Mouse (Mus musculus) cerebellum, postnatal 25 days (tissue): Measurements from ENCODE around the gene A530084C06Rik.

Experiments
- DNase-seq, 2 experiments: peaks; one replicate each; pipeline ENCODE4 v3.0.0; 2021; ENCODE audit warnings: mixed read lengths in 2 of 2

A530084C06Rik gene

DNA sequence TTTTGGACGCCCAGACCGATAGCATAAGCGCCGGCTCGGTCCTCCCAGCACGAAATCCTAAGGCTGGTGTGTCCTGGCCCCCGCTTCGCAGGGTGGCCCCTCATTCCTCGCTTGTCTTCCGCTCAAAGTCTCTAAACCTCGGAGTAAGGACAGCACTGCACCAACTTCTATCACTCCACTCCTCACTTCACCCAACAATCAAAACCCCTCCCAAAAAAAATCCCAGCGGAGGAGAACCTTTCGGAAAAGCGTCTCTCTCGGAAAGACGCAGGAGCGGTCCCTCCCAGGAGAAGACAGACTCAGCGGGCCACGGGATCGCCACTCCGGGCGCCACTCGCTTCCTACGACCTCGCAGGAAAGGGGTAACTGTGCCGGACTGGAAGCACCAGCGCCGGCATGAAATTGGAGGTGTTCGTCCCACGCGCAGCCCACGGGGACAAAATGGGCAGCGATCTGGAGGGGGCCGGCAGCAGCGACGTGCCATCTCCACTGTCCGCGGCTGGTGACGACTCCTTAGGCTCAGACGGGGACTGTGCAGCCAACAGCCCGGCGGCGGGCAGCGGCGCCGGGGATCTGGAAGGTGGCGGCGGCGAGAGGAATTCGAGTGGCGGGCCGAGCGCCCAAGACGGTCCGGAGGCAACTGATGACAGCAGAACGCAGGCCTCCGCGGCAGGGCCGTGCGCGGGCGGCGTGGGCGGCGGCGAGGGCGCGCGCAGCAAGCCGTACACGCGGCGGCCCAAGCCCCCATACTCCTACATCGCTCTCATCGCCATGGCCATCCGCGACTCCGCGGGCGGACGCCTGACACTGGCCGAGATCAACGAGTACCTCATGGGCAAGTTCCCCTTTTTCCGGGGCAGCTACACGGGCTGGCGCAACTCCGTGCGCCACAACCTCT, at the start of gene A530084C06Rik:
A530084C06Rik (minus strand) TSS at position 813 of the 898 bp plus-strand sequence.
- peak; percentile 42 to 44 for DNase-seq

GRCm38 (mm10) chr13:31603964-31604363, 44.8 kb upstream of the A530084C06Rik start:
- no peak for DNase-seq

GRCm38 (mm10) chr13:31599576-31599975, 40.4 kb upstream of the A530084C06Rik start:
- DNase-seq: no peak

DNA sequence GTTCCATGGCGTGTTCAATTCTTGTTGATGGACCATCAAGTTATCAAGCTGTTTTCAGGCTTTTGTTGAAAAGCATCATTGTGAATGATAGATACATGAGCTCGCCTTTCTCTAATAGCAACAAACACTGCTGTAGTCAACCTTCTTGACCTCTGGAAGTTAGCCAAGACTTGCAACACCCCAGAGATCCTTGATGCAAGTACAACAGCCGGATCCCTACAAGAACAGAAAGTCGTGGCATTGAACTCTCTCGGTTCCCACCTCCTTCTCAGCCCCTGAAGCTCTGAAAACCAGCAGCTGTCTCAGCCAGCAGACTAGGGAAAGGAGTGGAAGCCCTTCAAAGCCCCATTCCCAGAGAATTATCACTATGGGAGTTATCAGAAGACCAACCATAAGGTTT, 28.2 kb upstream of the A530084C06Rik start:
- no peak for DNase-seq

DNA sequence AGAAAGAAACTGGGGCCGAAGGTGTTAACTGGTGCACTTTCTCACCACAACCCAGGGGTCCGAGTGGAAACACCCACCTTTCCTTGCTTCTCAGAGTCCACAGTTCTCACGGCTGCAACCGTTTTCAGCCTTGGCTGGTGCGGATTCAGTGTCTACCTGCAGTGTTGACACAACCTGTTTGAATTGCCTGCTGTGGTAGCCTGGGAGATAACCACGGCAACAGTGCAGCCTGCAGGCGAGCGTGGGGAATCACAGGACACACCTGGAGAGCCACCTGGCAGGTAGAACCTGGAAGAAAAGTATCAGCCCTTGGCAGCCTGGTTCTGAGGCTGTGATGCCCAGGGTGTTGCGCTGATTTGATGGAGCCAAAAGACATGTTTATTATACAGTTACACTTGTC, 20.7 kb upstream of the A530084C06Rik start:
- no peak for DNase-seq

DNA sequence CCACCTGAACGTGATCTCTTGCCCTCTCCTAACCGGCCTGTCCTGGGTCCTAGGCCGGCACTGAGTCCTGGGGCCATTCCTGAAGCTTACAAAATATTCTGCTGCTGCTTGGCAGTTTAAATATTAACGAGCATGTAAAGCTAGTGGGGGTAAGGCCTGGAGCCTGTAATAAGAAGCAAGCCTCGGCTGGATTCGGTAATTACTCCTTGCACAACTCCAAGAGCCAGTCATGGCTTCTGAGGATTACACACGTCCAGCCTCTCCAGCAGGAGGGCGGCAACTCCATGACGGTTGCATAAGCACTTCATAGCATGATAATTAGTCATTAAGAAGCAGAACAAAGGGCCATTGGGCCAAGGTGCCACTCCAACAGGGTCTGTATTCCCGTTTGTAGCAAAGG, 19.3 kb upstream of the A530084C06Rik start:
- no peak for DNase-seq

- no peak for DNase-seq
These were observed 18.4 kb upstream of the A530084C06Rik start for GRCm38 (mm10) chr13:31577576-31577975.

- no peak for DNase-seq
These were observed 17.6 kb upstream of the A530084C06Rik start for GRCm38 (mm10) chr13:31576696-31577095.

GRCm38 (mm10) chr13:31574627-31575026, 15.5 kb upstream of the A530084C06Rik start:
- no peak for DNase-seq

- no peak for DNase-seq
These were observed 13.8 kb upstream of the A530084C06Rik start for GRCm38 (mm10) chr13:31572806-31573508.

- DNase-seq: no peak
These were observed 8.6 kb upstream of the A530084C06Rik start for GRCm38 (mm10) chr13:31567617-31568294.

DNA sequence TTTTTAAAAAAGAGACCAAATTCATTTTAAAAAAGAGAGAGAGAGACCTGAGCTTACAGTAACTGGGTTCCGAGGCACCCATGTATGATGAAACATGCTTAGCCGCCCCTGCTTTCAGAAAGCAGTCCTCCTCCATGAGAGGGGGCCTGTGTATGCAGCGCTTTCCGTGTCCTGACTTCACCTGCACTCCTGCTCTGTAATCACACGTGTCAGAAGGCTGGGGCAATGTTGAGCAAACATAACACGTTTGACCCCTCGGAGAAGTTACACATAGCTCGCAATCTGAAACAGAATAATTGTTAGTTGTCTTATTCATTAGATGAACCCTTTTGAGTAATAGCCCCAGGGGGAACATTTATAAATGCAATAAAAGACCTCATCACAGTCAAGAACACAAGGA, 8.0 kb upstream of the A530084C06Rik start:
- no peak for DNase-seq

- DNase-seq: no peak
These were observed 5.3 kb upstream of the A530084C06Rik start for GRCm38 (mm10) chr13:31564394-31564793.

- peak; percentile 67 to 77 for DNase-seq
These were observed 449 bp upstream of the A530084C06Rik start for GRCm38 (mm10) chr13:31559419-31560144.

DNA sequence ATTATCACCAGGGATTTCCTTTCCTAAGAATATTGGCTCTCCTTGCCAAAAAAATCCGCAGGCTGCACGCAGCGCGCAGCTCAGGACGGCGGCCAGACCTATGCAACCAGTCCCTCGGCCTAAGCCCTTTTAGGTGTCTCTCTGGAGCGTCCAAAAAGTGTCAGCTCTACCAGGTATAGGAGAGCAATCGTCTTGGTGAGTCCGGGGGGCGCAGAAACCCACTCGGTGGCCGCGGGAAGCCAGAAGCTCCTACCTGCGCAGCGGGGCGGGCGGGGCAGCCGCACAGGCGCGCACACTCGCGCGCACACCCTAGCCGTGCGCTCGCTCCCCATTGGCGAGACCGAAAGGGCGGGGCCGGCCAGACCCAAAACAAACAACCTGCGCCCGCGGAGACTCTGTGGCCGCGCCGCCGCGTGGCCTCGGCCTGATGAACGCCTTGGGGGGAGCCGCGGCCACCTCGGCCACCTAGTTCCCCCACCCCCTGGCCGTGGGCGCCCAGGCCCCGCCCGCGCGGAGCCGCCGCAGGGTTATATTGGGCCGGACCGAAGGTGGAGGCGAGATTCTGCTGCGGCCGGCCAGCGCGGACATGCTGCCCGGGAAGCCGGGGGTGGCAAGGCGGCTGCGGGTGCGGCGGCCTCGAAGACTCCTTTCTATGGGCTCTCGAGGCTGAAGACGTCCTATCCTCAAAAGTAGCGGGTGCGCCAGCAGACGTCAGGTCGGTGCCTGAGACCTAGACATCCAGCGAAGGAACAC, 1.2 kb downstream of the A530084C06Rik start:
- DNase-seq: peak; percentile 73 to 78

DNA sequence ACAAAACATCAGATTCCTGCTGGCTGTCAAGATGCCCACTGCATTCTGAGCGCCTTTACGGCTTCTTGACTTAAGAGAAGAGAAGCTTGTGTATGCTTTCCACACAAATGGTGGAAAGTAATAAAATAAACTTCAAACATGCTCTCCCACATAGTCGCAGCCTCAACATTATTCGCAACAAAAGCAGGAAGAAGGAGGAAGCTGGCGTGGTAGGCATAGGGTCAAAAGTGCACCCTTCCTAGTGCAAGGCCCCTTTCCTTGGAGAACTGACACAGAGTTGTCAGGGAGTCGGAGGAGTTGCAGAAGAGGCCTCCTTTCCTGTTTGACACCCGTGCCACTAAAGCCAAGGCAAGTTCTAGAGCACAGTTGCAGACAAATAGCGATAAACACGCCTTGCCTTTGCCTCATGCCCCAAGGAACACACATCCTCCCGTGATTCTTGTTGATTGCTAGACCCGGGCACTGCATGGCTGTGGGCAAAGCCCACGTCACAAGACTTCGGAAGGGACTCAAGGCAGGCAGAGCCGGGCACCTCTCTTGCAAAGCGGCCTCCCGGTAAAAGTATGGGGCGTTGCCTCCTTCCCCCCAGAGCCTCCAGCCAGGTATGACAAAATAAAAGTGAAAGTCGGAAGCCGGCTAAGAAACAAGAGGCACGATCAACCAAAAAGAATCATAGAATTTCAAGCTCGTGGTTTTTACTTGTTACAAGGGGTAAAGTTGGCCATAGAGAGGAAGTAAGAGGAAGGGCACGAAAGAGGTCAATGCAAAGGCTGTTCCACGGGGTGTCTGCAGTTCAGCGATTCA, 2.0 kb downstream of the A530084C06Rik start:
- DNase-seq: no peak

DNA sequence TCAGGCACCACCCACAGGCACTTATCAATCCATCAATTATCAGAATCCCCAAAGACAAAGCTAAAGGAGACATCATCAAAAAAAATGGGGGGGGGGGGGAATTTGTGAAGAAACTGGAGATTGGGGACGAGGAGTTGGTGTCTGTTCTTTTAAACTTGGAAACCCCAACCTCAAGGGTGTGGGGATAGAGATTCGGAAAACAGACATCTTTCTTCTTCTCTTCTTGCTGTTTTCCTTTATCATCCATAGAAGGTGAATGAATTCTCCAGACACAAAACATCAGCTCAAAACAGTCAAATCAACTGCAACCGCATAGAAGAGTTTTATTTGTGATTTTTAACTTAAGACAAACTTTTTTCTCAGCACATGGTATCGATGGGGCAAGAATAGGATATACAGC, 3.3 kb downstream of the A530084C06Rik start, which contains the start of gene Foxq1:
Foxq1 (plus strand) TSS at position 301 of the 400 bp plus-strand sequence.
- no peak for DNase-seq

DNA sequence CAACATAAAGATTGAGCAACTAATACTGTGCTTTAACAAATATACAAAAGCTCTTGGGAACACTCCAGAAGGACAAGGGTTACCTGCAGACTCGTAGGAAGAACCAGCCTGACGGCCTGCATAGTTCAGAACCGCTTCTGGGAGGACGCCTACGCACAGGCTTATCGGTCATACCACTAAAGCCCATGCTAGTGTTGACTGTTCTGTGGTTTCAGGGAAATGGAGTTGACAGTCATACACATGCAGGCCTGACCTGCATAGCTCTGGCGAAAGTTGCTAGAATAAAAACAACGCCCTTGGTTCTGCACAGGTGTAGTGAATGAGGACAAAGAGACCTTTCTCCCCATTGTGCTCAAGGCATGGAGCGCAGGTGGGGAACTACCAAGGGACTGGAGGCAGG, 11.5 kb downstream of the A530084C06Rik start:
- no peak for DNase-seq

GRCm38 (mm10) chr13:31547204-31547603, 11.9 kb downstream of the A530084C06Rik start:
- DNase-seq: no peak

- no peak for DNase-seq
These were observed 12.3 kb downstream of the A530084C06Rik start for GRCm38 (mm10) chr13:31546784-31547183.

DNA sequence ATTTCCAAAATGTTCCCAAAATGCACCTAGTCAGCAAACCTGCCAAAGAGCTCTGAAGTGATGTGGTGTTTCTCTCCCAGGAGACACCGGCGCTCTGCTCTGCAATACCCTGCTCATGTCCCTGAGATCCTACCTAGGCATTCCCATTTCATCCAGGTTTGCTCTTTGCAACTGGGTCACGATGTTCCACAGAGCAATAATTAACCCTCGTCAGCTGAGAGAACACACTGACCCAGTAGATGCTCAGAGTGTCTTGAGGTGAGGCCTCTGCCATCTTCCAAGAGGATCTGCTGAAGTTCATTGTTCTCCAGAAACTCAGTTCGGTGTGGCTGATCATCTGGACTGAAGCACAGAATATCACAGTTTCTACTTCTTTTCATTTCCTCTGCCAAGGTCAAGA, 16.1 kb downstream of the A530084C06Rik start:
- DNase-seq: no peak
